Mouse (Mus musculus) cortical plate, adult 2 months (tissue): ENCODE results near the gene Slc22a12. TPM values are rescaled to one million over a fixed set of nuclear protein-coding genes. Genes with fewer than 3 reads are reported as not detected.

ENCODE experiments used
- H3K27ac ChIP-seq: fragments of 200-500 bp; 2 replicates; pipeline ENCODE4 v1.5.1; 2012; ENCODE audit warnings: low read length, control low read depth, inconsistent platforms; ENCODE audit not compliant: insufficient read depth
- H3K4me1 ChIP-seq: fragments of 200-500 bp; 2 replicates; pipeline ENCODE4 v1.6.1; 2011; ENCODE audit warnings: low read length; ENCODE audit not compliant: control insufficient read depth, insufficient read depth
- H3K4me3 ChIP-seq: fragments of 200-500 bp; 2 replicates; pipeline ENCODE4 v1.5.1; 2011; ENCODE audit warnings: mild to moderate bottlenecking, low read length, control low read depth; ENCODE audit not compliant: insufficient read depth
- CTCF ChIP-seq: fragments of 200-500 bp; IDR thresholded peaks from 2 replicates; pipeline ENCODE4 v1.5.1; 2011; ENCODE audit warnings: mild to moderate bottlenecking, control low read depth, low read length; ENCODE audit not compliant: insufficient read depth; ENCODE audit errors: extremely low read depth
- POLR2A ChIP-seq: fragments of 200-500 bp; IDR thresholded peaks from 2 replicates; pipeline ENCODE4 v1.6.1; 2011; ENCODE audit warnings: mild to moderate bottlenecking, low read length, control low read depth; ENCODE audit not compliant: insufficient read depth; ENCODE audit errors: extremely low read depth
- polyA plus RNA-seq: library from polyadenylated mRNA; depleted of rRNA; stranded (reverse); fragments of >200 nt; gene quantifications from 2 replicates; pipeline ENCODE4 v1.2.3, GENCODE M21; 2012

Slc22a12 gene
- polyA plus RNA-seq, 1 experiment: 0.38 TPM

DNA sequence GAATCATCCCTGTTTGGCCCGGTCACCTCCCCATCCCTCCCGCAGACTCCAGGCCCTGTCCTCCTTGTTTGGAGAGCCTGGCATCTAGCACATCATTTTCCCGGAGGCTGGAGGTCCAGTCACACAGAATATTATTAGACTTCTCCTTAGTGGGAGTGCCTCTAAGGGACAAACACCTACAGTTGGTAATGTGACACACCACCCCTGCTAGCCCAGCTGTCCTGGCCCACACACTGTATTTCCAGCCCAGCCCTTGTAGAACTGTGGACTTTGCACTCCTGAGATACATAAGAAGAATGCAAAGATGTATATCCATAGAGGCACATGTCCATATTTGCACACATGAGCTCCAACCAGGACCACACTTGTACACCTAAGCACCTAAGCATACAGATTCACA, 21.2 kb downstream of the Slc22a12 start:
- H3K4me1 ChIP-seq: peaks cover 26% of the 10 kb centered on the region
- no peak overlapping the region for H3K27ac ChIP-seq
- no peak overlapping the region for H3K4me3 ChIP-seq
- TF ChIP-seq CTCF (no peak), POLR2A (no peak)

DNA sequence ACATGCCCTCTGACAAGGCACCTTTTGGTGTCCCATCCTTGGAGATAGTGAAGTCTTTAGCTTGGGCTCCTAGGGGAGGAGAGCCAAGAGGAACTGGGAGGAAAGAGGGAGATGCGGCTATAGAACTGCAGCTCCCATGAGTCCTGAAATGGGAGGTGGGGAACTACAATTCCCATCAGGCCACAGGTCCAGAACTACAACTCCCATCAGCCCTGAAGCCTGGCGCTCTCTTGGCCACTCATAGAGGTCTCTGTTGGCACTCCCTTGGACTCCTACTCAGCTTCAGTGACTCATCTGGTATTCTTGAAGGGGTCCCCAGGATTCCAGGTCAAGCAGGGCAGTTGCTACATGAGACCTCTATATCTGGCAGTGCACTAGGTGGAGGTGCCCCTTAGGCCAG, 23.3 kb downstream of the Slc22a12 start:
- Histone ChIP-seq H3K4me1 (peaks cover 20% of the 10 kb centered on the region), H3K4me3 (no peak overlapping the region), H3K27ac (no peak overlapping the region)
- no peak for TF ChIP-seq POLR2A
- TF ChIP-seq CTCF: no peak

DNA sequence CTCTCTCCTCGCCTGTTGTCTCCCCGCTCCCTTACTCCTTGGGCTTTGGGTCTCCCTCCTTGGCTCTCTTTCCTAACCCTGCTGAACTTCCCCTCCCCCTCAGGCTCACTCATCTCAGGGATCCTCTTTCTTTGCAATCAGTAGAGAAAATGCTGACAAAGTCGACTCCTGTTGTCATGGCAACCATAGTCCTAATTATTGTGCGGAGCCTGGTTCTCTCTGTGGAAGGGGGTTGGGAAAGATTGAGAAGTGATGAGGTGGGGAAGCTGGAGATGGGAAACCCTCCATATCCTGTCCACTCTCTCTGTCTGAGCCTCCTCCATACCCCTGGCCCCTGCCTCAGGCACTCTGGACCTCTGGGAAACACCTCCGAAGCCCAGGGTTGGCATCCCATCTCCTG, 24.2 kb downstream of the Slc22a12 start:
- Histone ChIP-seq H3K4me3 (no peak overlapping the region), H3K27ac (peak overlapping the region; percentile 24; the same call in 1 of the 2 replicates), H3K4me1 (peaks cover 18% of the 10 kb centered on the region)
- TF ChIP-seq POLR2A: no peak
- no peak for TF ChIP-seq CTCF

DNA sequence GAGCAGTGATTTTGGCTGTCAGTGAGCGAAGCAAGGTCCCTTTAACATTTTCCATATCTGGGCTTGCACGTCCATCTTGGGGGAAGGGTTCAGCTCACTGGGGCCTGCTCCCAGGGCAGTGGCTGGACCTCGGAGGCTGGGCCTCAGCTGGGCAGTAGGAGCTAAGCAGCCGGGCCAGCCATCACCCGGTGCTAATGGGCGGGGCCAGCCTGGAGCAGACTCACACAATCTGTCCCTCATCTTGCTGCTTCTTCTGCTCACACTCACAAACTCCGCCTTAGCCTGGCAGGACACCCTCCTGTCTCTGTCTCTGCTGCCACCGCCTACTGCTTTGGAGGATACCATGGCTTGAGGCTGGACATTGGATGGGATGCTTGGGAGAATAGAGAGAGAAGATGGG, 26.7 kb downstream of the Slc22a12 start:
- H3K27ac ChIP-seq: no peak overlapping the region
- H3K4me1 ChIP-seq: peaks cover 13% of the 10 kb centered on the region

DNA sequence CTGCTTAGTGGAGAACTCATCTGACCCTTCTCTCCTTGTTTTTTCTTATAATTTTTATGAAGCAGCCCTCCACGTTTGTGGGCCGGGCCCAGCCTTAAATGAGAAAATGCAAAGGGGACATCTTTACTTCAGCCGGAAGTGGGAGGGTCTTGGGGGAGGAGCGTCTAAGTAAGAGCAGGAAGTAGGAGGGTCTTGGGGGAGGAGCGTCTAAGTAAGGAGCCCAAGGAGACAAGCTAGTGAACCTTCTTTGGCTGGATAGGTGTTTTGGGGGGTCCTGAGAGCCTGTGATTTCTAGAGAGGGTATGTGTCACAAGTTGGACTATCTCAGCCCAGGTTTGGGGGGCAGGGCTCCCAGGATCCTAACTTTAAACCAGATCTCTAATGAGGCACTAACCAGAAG, 27.4 kb downstream of the Slc22a12 start:
- no peak for TF ChIP-seq POLR2A
- TF ChIP-seq CTCF: no peak
- H3K4me3 ChIP-seq: no peak overlapping the region
- H3K4me1 ChIP-seq: peaks cover 13% of the 10 kb centered on the region
- no peak overlapping the region for H3K27ac ChIP-seq

More for the DNA sequence above, 26.7 kb downstream of the Slc22a12 start:
- TF ChIP-seq POLR2A (no peak), CTCF (no peak)
- no peak overlapping the region for H3K4me3 ChIP-seq

DNA sequence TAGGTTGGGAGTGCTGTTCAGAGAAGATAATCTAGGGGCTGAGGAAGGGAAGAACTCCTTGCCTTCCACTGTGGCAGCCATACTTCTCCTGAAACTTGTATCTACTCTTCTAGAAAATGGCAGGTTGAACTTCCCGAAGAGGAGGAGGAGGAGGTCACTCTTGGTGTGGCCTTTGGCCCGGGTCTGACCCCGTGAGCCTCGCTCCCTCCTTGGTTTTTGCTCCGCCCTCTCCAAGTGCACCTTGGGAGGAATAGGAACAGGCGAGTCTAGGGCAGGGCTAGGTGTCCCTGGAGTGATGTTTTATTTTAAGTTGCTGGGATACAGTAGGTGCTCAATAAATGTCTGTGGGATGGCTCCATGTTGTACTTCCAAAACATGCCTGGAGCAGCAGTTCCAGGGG, 27.9 kb downstream of the Slc22a12 start:
- Histone ChIP-seq H3K27ac (no peak overlapping the region), H3K4me3 (no peak overlapping the region), H3K4me1 (peaks cover 17% of the 10 kb centered on the region)
- no peak for TF ChIP-seq POLR2A
- TF ChIP-seq CTCF: no peak

DNA sequence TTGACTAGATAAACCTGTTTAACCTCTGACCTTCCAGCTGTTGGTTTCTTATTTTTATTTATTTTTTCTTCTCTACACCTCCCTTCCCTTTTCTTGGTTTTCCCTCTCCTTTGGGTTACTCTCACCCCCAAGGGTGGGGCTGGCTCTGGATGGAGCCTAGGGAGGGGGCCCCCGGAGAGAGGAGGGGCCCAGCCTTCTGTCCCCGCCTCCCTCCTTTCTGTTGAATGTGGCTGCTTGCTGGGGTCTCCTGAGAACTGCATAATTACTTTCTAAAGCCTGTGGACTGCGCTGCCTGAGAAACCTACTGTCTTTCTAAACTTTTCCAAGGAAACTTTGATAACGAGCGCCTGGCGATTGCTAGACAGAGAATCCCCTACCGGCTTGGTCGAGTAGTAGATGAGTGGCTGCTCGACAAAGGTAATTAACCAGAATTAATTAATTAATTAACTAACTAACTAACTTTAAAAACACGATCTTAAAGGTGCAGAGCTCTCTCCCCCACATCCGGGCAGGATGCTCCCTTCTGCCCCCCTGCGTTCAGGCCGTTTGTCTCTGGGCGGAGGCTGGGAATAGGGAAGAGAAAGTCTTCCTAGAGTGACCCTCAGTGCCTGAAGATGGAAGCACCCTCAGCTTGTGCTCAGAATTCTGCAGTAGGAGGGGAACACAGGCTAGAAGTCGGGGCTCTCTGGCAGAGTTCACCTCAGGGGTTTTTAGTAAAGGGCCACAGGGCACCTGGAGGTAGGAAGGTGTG, 29.3 kb downstream of the Slc22a12 start:
- H3K27ac ChIP-seq: no peak overlapping the region
- H3K4me1 ChIP-seq: peaks cover 14% of the 10 kb centered on the region
- H3K4me3 ChIP-seq: no peak overlapping the region
- TF ChIP-seq CTCF: no peak
- no peak for TF ChIP-seq POLR2A

DNA sequence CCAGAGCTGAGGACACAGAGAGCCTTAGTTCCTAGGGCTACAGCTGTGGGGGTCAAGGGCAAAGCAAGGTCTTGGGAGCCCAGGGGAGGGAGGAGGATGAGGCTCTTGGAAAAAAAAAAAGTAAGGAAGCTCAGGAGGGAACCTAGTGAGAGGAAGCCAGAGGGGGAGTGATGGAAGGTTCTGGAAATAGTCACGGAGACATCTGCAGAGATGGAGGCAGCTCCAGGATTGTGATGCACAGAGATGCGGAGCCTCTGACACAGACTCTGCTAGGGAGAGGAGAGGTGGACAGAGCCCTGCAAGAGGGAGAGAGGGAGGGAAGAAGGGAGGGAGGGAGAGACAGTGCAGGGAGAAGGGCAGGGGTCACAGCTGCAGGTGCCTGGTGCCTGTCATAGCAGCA, 32.3 kb downstream of the Slc22a12 start:
- Histone ChIP-seq H3K4me1 (peaks cover 21% of the 10 kb centered on the region), H3K27ac (no peak overlapping the region; the same call in 1 of the 2 replicates), H3K4me3 (no peak overlapping the region)
- TF ChIP-seq POLR2A (no peak), CTCF (no peak)

DNA sequence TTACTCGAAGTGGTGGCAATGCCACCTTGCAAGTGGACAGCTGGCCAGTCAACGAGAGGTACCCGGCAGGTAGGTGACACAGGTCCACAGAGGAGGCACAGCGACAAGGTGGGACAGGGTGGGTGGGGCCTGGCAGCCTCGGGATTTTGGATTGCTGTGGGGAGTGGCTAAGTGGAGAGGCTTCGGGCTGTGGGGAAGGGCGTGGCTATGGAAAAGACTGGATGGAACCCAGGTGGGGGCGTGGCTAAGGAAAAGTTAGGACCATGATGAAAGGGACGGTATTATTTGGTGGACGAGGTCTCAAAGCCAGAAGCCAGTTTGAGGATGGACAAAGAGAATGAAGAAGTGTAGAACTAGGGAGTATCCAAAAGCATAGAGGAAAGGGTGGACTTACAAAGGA, 33.0 kb downstream of the Slc22a12 start:
- Histone ChIP-seq H3K4me1 (peaks cover 24% of the 10 kb centered on the region), H3K27ac (no peak overlapping the region), H3K4me3 (no peak overlapping the region)
- no peak for TF ChIP-seq POLR2A
- no peak for TF ChIP-seq CTCF

DNA sequence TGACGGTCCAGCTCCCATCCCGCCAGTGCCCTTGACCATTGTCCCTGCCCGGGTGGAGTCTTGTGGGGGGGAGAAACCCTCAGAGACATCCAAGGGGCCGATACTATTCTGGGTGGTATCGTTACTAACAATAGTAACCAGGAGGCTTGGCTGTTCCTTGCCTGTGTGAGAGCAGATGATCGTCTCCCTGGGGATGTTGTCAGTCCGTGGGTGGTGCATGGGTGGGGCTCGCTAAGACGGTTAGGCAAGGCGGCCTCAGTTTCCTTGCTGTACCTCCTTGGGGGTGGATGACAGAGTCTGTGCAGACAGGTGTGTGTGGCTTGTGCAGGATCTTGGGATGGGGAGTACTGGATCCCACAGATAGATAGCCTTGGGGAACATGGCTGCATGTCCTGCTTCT, 35.4 kb downstream of the Slc22a12 start:
- no peak for TF ChIP-seq POLR2A
- TF ChIP-seq CTCF: no peak
- H3K4me3 ChIP-seq: no peak overlapping the region
- H3K27ac ChIP-seq: peak overlapping the region; percentile 6; the same call in 1 of the 2 replicates
- H3K4me1 ChIP-seq: peaks cover 28% of the 10 kb centered on the region
